21 mouse cellular contexts compared by ENCODE assay signal in the genomic region with DNA sequence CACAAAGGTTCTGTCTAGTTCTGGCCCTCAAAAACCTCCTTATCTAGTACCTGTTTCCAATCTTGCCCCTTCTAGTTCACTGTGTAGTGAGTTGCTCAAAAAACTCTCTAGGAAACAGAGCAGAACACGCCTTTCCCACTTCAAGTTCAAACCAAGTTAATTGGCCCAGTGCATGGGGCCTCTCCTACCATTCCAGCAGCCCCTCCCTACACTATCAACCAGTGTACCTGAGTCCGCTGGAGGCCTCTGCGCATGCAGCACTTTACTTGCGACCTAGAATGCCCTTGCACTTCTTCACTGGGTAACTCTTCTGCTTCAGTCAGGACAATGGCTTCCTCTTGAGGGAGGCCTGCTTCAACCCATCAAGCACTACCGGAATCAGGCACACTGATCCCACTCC.
"Had no signal": no experiment of that assay in that cellular context is flagged by ENCODE, and none has a peak within 500 bp of the region (broad histone marks: within the 10 kb centered on the region; RNA-seq: fewer than 3 reads in every experiment).

No protein-coding gene starts in this region.

- DNase-seq: lung, adult 2 months; lung, postnatal 4 days; midbrain, embryonic 14.5 days; retina, postnatal 1 day; right cerebral cortex, adult 18-20 months; right cerebral cortex, postnatal 25 days; right cerebral cortex, postnatal 4 days; thymus, adult 18-20 months; thymus, postnatal 14 days; thymus, postnatal 36 days had no signal

- ATAC-seq: liver, embryonic 12.5 days; midbrain, embryonic 16.5 days had no signal

- H3K27me3 ChIP-seq: liver, embryonic 12.5 days; lung, embryonic 15.5 days; midbrain, embryonic 12.5 days; neural tube, embryonic 13.5 days; neural tube, embryonic 15.5 days; stomach, embryonic 15.5 days had no signal

- H3K9ac ChIP-seq: liver, embryonic 12.5 days; liver, embryonic 14.5 days; lung, embryonic 15.5 days; midbrain, embryonic 12.5 days; neural tube, embryonic 13.5 days; neural tube, embryonic 15.5 days; stomach, embryonic 15.5 days had no signal

- H3K36me3 ChIP-seq: midbrain, embryonic 12.5 days; neural tube, embryonic 13.5 days; neural tube, embryonic 15.5 days had no signal

- H3K27ac ChIP-seq: liver, embryonic 12.5 days; liver, embryonic 14.5 days; lung, embryonic 15.5 days; midbrain, embryonic 10.5 days; midbrain, embryonic 12.5 days; neural tube, embryonic 13.5 days; neural tube, embryonic 15.5 days; stomach, embryonic 15.5 days; stomach, postnatal 0 days had no signal

- H3K9me3 ChIP-seq: liver, embryonic 12.5 days; lung, embryonic 15.5 days; midbrain, embryonic 10.5 days; midbrain, embryonic 12.5 days; neural tube, embryonic 13.5 days; neural tube, embryonic 15.5 days; stomach, embryonic 15.5 days had no signal

- H3K4me3 ChIP-seq: liver, embryonic 12.5 days; lung, embryonic 15.5 days; midbrain, embryonic 10.5 days; midbrain, embryonic 12.5 days; myocyte; neural tube, embryonic 13.5 days; neural tube, embryonic 15.5 days; stomach, embryonic 15.5 days had no signal

- H3K4me1 ChIP-seq: liver, embryonic 12.5 days; lung, embryonic 15.5 days; midbrain, embryonic 12.5 days; neural tube, embryonic 13.5 days; neural tube, embryonic 15.5 days; stomach, embryonic 15.5 days had no signal

- H3K4me2 ChIP-seq: liver, embryonic 12.5 days; lung, embryonic 15.5 days; midbrain, embryonic 12.5 days; neural tube, embryonic 13.5 days; neural tube, embryonic 15.5 days; stomach, embryonic 15.5 days had no signal
